Mouse (Mus musculus): ENCODE measurements around the gene Sptbn2.
A peak's percentile ranks its signal among the peaks of the same experiment; 100 is the strongest.

The Sptbn2 gene

GRCm38 (mm10) chr19:4711098-4711600 is at the start of gene Sptbn2:
TSS of gene Sptbn2 (plus strand) at chr19:4711167.
- peak; percentile 69 for DNase-seq

GRCm38 (mm10) chr19:4666815-4667214 is 44.2 kb upstream of the Sptbn2 start:
- no peak for DNase-seq

- DNase-seq = no peak
These were observed 40.2 kb upstream of the Sptbn2 start for GRCm38 (mm10) chr19:4670776-4671175.

- no peak for DNase-seq
These were observed 38.6 kb upstream of the Sptbn2 start for GRCm38 (mm10) chr19:4672401-4672800.

GRCm38 (mm10) chr19:4694346-4694745 is 16.6 kb upstream of the Sptbn2 start:
- no peak for DNase-seq

GRCm38 (mm10) chr19:4697121-4697520 is 13.8 kb upstream of the Sptbn2 start:
- no peak for DNase-seq

GRCm38 (mm10) chr19:4697721-4698120 is 13.2 kb upstream of the Sptbn2 start:
- peak; percentile 55 for DNase-seq

- peak; percentile 93 for DNase-seq
These were observed 12.7 kb upstream of the Sptbn2 start, which contains the start of gene Gm960 for GRCm38 (mm10) chr19:4698205-4698677. TSS of gene Gm960 (minus strand) at chr19:4698668.

GRCm38 (mm10) chr19:4698856-4699255 is 12.1 kb upstream of the Sptbn2 start:
- peak; percentile 63 for DNase-seq

GRCm38 (mm10) chr19:4699821-4700220 is 11.1 kb upstream of the Sptbn2 start:
- no peak for DNase-seq

GRCm38 (mm10) chr19:4700656-4701055 is 10.3 kb upstream of the Sptbn2 start:
- no peak for DNase-seq

GRCm38 (mm10) chr19:4701221-4701620 is 9.7 kb upstream of the Sptbn2 start:
- DNase-seq = no peak

GRCm38 (mm10) chr19:4708765-4709164 is 2.2 kb upstream of the Sptbn2 start:
- no peak for DNase-seq

- DNase-seq = peak; percentile 78
These were observed 711 bp downstream of the Sptbn2 start for GRCm38 (mm10) chr19:4711601-4712155.

GRCm38 (mm10) chr19:4712156-4712780 is 1.3 kb downstream of the Sptbn2 start:
- DNase-seq = no peak

- DNase-seq = no peak
These were observed 2.0 kb downstream of the Sptbn2 start for GRCm38 (mm10) chr19:4712781-4713526.

- DNase-seq = no peak
These were observed 2.9 kb downstream of the Sptbn2 start for GRCm38 (mm10) chr19:4713886-4714285.

- no peak for DNase-seq
These were observed 5.8 kb downstream of the Sptbn2 start for GRCm38 (mm10) chr19:4716756-4717155.

- DNase-seq = no peak
These were observed 6.3 kb downstream of the Sptbn2 start for GRCm38 (mm10) chr19:4717281-4717680.

- DNase-seq = no peak
These were observed 7.7 kb downstream of the Sptbn2 start for GRCm38 (mm10) chr19:4718716-4719115.

GRCm38 (mm10) chr19:4719351-4719764 is 8.4 kb downstream of the Sptbn2 start:
- no peak for DNase-seq

- DNase-seq = no peak
These were observed 9.1 kb downstream of the Sptbn2 start for GRCm38 (mm10) chr19:4720112-4720511.

GRCm38 (mm10) chr19:4720671-4721244 is 9.8 kb downstream of the Sptbn2 start:
- DNase-seq = no peak

Data from cerebellum, adult 11-12 months (tissue).